Mouse (Mus musculus) kidney, adult 2 months (tissue): ENCODE data around the gene Dab2ip.

ENCODE experiments used
- CTCF ChIP-seq: fragments of 200-500 bp; conservative IDR thresholded peaks from 2 replicates; pipeline ENCODE4 v1.5.1; 2011; ENCODE audit warnings: low read depth, mild to moderate bottlenecking, control low read depth, low read length, moderate library complexity, mixed read lengths; ENCODE audit not compliant: insufficient read depth, insufficient read length
- POLR2A ChIP-seq: fragments of 200-500 bp; IDR thresholded peaks from one replicate; pipeline ENCODE4 v1.6.1; 2011; ENCODE audit warnings: low read depth, low read length, control low read depth

DNA sequence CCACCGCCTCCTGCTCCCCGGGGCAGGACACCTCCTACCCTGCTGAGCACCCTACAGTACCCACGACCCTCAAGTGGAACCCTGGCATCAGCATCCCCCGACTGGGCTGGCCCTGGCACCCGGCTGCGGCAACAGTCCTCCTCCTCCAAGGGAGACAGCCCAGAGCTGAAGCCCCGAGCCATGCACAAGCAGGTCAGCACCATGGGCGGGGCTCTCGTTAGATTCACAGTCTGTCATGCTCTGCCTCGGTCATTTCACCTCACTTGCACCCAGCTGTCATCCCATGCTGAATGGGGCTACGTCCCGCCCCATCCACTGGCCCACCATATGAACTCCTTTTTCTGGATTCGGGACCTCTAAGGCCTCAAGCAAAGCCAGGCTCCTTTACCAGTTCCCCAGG, 162.5 kb downstream of the Dab2ip start:
- TF ChIP-seq CTCF (no peak), POLR2A (no peak)
